Mouse (Mus musculus) hindbrain, embryonic 12.5 days (tissue): ENCODE measurements around the gene Mmp8. TPM values are rescaled to one million over a fixed set of nuclear protein-coding genes. Genes with fewer than 3 reads are reported as not detected.

Experiments used
- ATAC-seq: fragments of 200-750 bp; cut with Nextera tagmentation; 2 replicates; pipeline ENCODE4 v1.8.0; 2017; ENCODE audit warnings: moderate TSS enrichment; ENCODE audit not compliant: low FRiP score
- H3K27ac ChIP-seq: fragments of 300-500 bp; sonication (generic); 2 replicates; pipeline ENCODE4 v1.5.1; 2016; ENCODE audit warnings: mild to moderate bottlenecking
- H3K27me3 ChIP-seq: fragments of 300-500 bp; sonication (generic); 2 replicates; pipeline ENCODE4 v1.6.1; 2016; ENCODE audit warnings: mild to moderate bottlenecking
- H3K36me3 ChIP-seq: fragments of 300-500 bp; sonication (generic); 2 replicates; pipeline ENCODE4 v1.6.1; 2016; ENCODE audit warnings: mild to moderate bottlenecking
- H3K4me1 ChIP-seq: fragments of 300-500 bp; sonication (generic); 2 replicates; pipeline ENCODE4 v1.6.1; 2016
- H3K4me2 ChIP-seq: fragments of 300-500 bp; sonication (generic); replicated peaks from 2 replicates; pipeline ENCODE4 v1.6.1; 2016; ENCODE audit warnings: mild to moderate bottlenecking
- H3K4me3 ChIP-seq: fragments of 300-500 bp; sonication (generic); 2 replicates; pipeline ENCODE4 v1.5.1; 2016; ENCODE audit warnings: mild to moderate bottlenecking
- H3K9ac ChIP-seq: fragments of 300-500 bp; sonication (generic); 2 replicates; pipeline ENCODE4 v1.6.1; 2016; ENCODE audit warnings: mild to moderate bottlenecking, moderate library complexity
- H3K9me3 ChIP-seq: fragments of 300-500 bp; sonication (generic); replicated peaks from 2 replicates; pipeline ENCODE4 v1.6.1; 2016; ENCODE audit warnings: mild to moderate bottlenecking
- WGBS: fragments of 180-500 bp; shearing (Covaris S2); methylation state at CpG from one replicate; pipeline ENCODE4 v1.1.7; 2016; 5-methylcytosine and 5-hydroxymethylcytosine counted together
- polyA plus RNA-seq: library from polyadenylated mRNA; unstranded; fragments of >200 nt; fragmentation: Nextera tagmentation; extraction: Ambion mirVana; gene quantifications from 2 replicates; pipeline ENCODE4 v1.2.1, GENCODE M21; 2016

Mmp8 gene
- polyA plus RNA-seq, 1 experiment from 2014 or later, result not detected

DNA sequence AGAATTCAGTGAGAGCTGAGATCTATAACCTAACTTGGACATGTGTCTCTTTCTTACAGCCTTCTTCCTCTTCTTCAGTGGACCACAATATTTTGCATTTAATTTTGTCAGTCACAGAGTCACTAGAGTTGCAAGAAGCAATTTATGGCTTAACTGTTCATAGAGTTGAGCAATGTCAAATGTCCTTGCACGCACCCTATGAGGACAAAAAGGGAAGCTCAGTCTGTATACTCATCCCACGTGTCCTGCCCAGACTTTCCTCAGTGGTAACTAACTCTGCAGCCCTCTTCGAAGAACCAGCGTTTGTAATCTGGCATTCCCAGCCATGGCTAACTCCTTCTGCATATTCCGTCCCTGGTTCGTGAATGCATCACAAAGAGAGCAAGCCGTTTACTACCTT lies 9.1 kb downstream of the Mmp8 start:
- no peaks in the 10 kb centered on the region for H3K27me3 ChIP-seq
- no peaks in the 10 kb centered on the region for H3K36me3 ChIP-seq
- H3K9ac ChIP-seq, result no peak overlapping the region
- H3K27ac ChIP-seq, result no peak overlapping the region
- no peak for ATAC-seq
- WGBS, result 80% methylated on average over 7 of the region's 7 CpGs
- no peaks in the 10 kb centered on the region for H3K9me3 ChIP-seq
- no peak overlapping the region for H3K4me2 ChIP-seq
- H3K4me3 ChIP-seq, result no peak overlapping the region
- no peaks in the 10 kb centered on the region for H3K4me1 ChIP-seq

DNA sequence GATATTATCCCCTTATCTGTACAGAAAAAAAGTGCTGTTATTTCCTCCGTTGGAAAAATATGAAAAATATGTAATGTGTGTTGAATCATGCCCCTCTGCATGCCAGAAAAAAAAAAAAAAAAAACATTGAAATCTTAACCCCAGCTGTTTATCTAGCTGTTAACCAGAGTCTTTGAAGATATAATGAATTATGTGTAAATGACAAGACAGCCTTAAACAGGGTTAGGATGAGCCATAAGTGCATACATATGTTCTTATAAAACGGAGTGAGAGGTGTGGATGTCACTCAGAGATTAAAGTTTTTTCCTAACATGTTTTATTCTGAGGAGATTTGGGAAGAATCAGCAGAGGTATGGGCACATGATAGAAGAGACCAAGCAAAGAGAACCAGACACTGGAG lies 9.7 kb downstream of the Mmp8 start:
- H3K27ac ChIP-seq, result no peak overlapping the region
- no peak overlapping the region for H3K9ac ChIP-seq
- H3K4me2 ChIP-seq, result no peak overlapping the region
- no peaks in the 10 kb centered on the region for H3K27me3 ChIP-seq
- no peaks in the 10 kb centered on the region for H3K4me1 ChIP-seq
- no peaks in the 10 kb centered on the region for H3K9me3 ChIP-seq
- no peak overlapping the region for H3K4me3 ChIP-seq
- H3K36me3 ChIP-seq, result no peaks in the 10 kb centered on the region
- no peak for ATAC-seq
- WGBS, result 71% methylated on average over 2 of the region's 2 CpGs

DNA sequence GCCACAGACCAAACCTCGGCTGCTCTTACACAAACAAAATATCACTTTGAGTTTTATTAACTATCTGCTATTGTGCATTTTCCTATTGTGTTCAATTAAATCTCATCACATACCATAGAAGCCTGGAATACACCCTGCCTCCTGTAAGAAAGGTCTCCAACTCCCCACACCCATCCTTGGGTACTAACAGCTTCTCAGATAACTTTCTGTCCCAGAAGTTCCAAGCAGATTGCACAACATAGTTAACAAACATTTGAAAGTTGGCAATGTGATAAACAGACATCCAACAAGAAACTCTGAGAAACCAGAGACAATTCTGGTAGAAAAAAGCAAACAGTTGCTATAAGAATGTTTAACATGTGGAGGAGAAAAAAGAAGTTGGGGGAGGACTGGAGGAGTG lies 12.2 kb downstream of the Mmp8 start:
- Histone ChIP-seq H3K27me3 (no peaks in the 10 kb centered on the region), H3K36me3 (no peaks in the 10 kb centered on the region), H3K4me2 (no peak overlapping the region), H3K9me3 (no peaks in the 10 kb centered on the region), H3K4me1 (no peaks in the 10 kb centered on the region), H3K4me3 (no peak overlapping the region), H3K27ac (no peak overlapping the region), H3K9ac (no peak overlapping the region)
- 94% methylated on average over 1 of the region's 1 CpGs for WGBS
- no peak for ATAC-seq

DNA sequence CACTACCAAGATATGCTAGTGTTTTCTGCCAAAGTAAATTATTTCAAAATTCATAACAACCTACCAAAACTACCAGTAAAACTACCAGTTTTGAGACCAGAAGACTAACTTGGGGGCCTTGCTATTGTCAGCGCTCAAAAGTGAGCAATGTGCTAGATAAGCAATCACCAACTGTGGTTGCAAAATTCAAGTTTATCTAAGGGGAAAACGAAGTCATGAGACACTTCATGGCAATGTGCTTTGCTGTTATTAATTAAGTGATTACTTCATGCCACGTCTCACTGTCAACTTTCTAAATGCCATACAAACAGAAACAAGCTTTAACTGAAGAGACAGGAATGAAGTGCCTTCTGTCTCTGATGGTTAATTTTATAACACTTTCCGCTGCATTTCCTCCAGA lies 12.9 kb downstream of the Mmp8 start, which contains the start of gene Mmp27:
Gene Mmp27 (plus strand): TSS at position 235 of the 400 bp plus-strand sequence.
- ATAC-seq, result no peak
- Histone ChIP-seq H3K9ac (no peak within 1 kb of the TSS), H3K27me3 (no peaks in the 10 kb centered on the region), H3K4me2 (no peak within 1 kb of the TSS), H3K9me3 (no peaks in the 10 kb centered on the region), H3K4me3 (no peak within 1 kb of the TSS), H3K27ac (no peak within 1 kb of the TSS), H3K4me1 (no peaks in the 10 kb centered on the region), H3K36me3 (no peaks in the 10 kb centered on the region)
- WGBS, result 82% methylated on average over 4 of the region's 4 CpGs

DNA sequence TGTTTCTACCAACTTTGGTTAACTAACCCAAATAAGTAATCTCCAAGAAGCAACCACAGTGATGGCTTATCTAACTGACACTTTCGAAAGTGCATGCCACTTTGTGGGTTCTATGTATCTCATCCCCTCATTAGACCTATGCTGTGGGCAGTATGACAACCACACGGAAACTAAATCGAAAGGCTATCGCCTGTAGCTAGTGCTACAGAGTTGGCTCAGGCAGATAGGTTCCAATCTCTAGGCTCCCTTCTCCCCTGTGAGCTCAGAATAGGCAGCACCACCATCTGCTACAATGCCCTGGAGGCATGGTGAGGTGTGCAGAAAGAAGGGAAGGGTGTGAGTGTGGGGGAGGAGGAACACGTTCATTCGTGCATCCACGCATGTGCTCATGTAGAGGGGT lies 13.9 kb downstream of the Mmp8 start:
- no peak for ATAC-seq
- H3K27me3 ChIP-seq, result no peaks in the 10 kb centered on the region
- H3K4me3 ChIP-seq, result no peak overlapping the region
- no peaks in the 10 kb centered on the region for H3K36me3 ChIP-seq
- H3K27ac ChIP-seq, result no peak overlapping the region
- H3K4me1 ChIP-seq, result no peaks in the 10 kb centered on the region
- no peak overlapping the region for H3K9ac ChIP-seq
- H3K9me3 ChIP-seq, result no peaks in the 10 kb centered on the region
- 94% methylated on average over 7 of the region's 7 CpGs for WGBS
- H3K4me2 ChIP-seq, result no peak overlapping the region

DNA sequence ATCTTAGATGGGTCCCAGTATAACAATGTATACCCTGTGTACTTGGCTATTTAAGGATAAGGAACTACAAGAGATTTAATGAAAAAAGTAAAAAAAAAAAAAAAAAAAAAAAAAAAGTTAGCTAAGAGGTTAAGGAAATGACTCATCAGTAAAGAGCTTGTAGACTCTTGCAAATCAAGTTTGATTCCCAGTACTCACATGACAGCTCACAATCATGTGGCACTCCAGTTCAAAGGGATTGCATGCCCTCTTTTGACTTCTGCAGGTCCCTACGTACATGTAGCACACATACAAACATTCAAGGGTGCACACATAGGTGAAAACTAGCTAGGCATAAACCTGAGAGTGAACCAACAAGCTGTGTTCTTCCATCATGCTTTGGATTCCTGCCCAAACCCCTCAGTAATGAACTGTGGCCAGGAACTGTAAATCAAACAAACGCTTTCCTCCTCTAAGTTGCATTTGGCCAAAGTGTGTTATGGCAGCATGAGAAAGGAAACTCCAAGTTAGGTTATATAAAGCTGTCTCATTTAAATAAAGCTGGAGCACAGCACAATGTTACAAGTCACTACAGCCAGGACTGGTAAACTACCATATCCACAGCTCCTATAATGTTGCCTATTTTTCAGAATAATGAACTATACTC lies 14.5 kb downstream of the Mmp8 start:
- Histone ChIP-seq H3K27me3 (no peaks in the 10 kb centered on the region), H3K4me1 (no peaks in the 10 kb centered on the region), H3K9me3 (no peaks in the 10 kb centered on the region), H3K36me3 (no peaks in the 10 kb centered on the region), H3K27ac (no peak overlapping the region), H3K9ac (no peak overlapping the region), H3K4me3 (no peak overlapping the region), H3K4me2 (no peak overlapping the region)
- 84% methylated on average over 2 of the region's 2 CpGs for WGBS
- ATAC-seq, result no peak

DNA sequence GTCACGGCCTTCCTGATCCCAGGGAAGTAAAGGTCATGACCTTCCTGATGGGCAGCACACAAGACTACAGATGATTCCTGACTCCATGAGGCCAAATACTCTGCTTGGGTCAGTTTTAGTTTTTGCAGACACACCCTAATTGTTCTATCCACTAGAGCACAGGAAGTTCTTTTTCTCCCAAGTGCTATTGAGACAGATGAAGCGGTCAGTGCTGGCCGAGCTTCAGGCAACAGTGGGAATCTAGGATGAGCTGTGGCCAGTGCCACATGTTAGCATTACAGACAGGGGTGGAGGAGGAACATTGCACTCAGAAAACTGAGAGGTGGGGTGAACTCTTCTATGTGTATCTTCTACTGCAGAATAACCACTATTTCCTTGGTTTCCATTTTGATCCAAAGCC lies 17.3 kb downstream of the Mmp8 start:
- H3K27me3 ChIP-seq, result no peaks in the 10 kb centered on the region
- no peak for ATAC-seq
- H3K9ac ChIP-seq, result no peak overlapping the region
- 63% methylated on average over 3 of the region's 3 CpGs for WGBS
- no peaks in the 10 kb centered on the region for H3K9me3 ChIP-seq
- H3K4me3 ChIP-seq, result no peak overlapping the region
- no peak overlapping the region for H3K27ac ChIP-seq
- H3K36me3 ChIP-seq, result no peaks in the 10 kb centered on the region
- H3K4me1 ChIP-seq, result no peaks in the 10 kb centered on the region
- no peak overlapping the region for H3K4me2 ChIP-seq

GRCm38 (mm10) chr9:7577371-7577770 lies 19.1 kb downstream of the Mmp8 start:
- no peak for ATAC-seq
- no peak overlapping the region for H3K27ac ChIP-seq
- H3K36me3 ChIP-seq, result no peaks in the 10 kb centered on the region
- 92% methylated on average over 2 of the region's 2 CpGs for WGBS
- H3K27me3 ChIP-seq, result no peaks in the 10 kb centered on the region
- no peaks in the 10 kb centered on the region for H3K4me1 ChIP-seq
- H3K9ac ChIP-seq, result no peak overlapping the region
- H3K4me2 ChIP-seq, result no peak overlapping the region
- no peak overlapping the region for H3K4me3 ChIP-seq
- no peaks in the 10 kb centered on the region for H3K9me3 ChIP-seq

DNA sequence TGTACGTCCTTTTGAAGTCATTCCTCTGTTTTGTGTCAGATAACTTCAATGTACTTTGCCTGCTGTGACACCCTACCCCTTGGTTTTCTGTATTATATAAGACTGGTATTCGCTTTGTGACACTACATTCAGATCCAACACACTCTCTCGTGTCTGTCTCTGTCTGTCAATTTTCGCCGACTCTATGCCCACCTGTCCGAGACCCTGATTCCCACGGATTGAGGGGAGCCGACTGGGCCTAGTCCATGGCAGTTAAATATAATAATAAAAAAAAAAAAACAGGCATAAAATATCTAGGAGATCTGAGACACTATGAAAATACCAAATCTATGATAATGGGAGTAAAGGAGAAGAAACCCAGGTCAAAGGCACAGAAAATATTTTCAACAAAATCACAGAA lies 31.8 kb downstream of the Mmp8 start:
- H3K36me3 ChIP-seq, result no peaks in the 10 kb centered on the region
- ATAC-seq, result no peak
- H3K9me3 ChIP-seq, result no peaks in the 10 kb centered on the region
- no peak overlapping the region for H3K4me2 ChIP-seq
- 70% methylated on average over 8 of the region's 8 CpGs for WGBS
- no peak overlapping the region for H3K4me3 ChIP-seq
- H3K4me1 ChIP-seq, result no peaks in the 10 kb centered on the region
- no peak overlapping the region for H3K27ac ChIP-seq
- H3K27me3 ChIP-seq, result no peaks in the 10 kb centered on the region
- H3K9ac ChIP-seq, result no peak overlapping the region

DNA sequence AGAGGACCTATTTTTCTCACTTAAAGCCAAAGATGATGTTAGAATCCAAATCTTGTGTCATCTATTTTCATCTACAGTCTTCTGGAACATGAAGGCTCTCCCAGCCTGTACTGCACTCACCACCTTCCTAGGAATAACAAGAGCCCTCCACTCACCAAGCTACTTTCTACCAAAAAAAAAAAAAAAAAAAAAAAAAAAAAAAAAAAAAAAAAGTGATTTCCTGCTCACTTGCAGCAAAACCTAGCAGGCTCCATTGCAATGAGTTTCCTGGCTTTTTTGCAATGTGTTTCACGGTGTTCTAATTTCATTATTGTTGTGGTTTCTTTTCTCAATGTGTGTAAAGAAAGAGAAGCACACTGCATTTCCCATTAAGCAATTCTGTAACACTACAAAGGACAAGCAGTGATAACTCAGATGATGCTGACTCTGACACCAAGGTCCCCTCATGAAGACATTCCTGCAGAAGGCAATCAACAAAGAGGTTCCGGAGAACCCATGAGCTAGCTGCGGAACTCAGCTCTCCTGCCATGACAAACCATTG lies 35.1 kb downstream of the Mmp8 start:
- Histone ChIP-seq H3K36me3 (no peaks in the 10 kb centered on the region), H3K27me3 (no peaks in the 10 kb centered on the region), H3K4me2 (no peak overlapping the region), H3K9me3 (no peaks in the 10 kb centered on the region), H3K4me1 (no peaks in the 10 kb centered on the region), H3K9ac (no peak overlapping the region), H3K4me3 (no peak overlapping the region), H3K27ac (no peak overlapping the region)
- WGBS, result 89% methylated on average over 3 of the region's 3 CpGs
- ATAC-seq, result no peak

- 18% methylated on average over 6 of the region's 6 CpGs for WGBS
- peak; percentile 95 for ATAC-seq
- H3K36me3 ChIP-seq, result no peaks in the 10 kb centered on the region
- H3K27ac ChIP-seq, result no peak overlapping the region
- H3K9ac ChIP-seq, result 0 out of 2 replicates have a peak overlapping the region, but pooled peaks have one; percentile 23
- no peaks in the 10 kb centered on the region for H3K4me1 ChIP-seq
- 0 out of 2 replicates have a peak overlapping the region, but pooled peaks have one; percentile 12 for H3K4me3 ChIP-seq
- peak overlapping the region; percentile 45 for H3K4me2 ChIP-seq
- no peaks in the 10 kb centered on the region for H3K27me3 ChIP-seq
- no peaks in the 10 kb centered on the region for H3K9me3 ChIP-seq
These were observed 36.7 kb downstream of the Mmp8 start for GRCm38 (mm10) chr9:7594816-7595540.

DNA sequence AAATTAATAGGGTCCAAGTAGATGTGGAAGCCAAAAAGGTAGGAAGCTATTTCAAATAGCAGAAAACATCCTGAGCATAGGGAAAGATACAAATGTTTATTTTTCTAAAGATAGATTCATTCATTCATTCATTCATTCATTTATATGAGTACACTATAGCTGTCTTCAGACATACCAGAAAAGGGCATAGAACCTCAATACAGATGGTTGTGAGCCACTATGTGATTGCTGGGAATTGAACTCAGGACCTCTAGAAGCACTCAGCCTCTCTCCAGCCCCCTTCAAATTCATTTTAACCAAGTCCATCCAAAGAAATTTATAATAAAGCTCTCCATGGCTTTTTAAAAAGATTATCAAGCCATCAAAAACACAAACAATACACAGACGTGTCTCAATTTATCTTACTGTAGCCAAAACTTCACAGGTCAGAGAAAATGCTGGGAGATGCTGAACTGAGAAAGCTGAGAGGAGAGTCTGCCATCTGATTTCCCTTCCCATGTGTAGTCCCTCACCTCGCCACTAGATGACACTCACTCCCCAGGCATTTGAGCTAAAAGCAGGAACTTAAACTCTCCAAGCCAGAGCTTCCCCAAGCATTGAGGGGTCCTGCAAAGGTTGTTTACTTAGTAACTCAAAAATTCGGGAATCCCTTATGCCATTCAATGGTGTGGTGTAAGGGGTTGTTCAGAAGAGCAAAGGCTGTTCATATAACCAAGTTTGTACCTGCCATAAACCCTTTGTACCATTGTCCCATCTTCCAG lies 44.9 kb downstream of the Mmp8 start:
- Histone ChIP-seq H3K4me1 (no peaks in the 10 kb centered on the region), H3K4me3 (no peak overlapping the region), H3K27me3 (no peaks in the 10 kb centered on the region), H3K9ac (no peak overlapping the region), H3K36me3 (no peaks in the 10 kb centered on the region), H3K9me3 (no peaks in the 10 kb centered on the region), H3K27ac (no peak overlapping the region), H3K4me2 (no peak overlapping the region)
- peak; percentile 54; the same call in 1 of the 2 replicates for ATAC-seq
- 4% methylated on average over 3 of the region's 3 CpGs for WGBS
